Mouse (Mus musculus) layer of hippocampus, adult 18-20 months (tissue): Measurements from ENCODE around the gene Gstm3. TPM values are rescaled to one million over a fixed set of nuclear protein-coding genes. Genes with fewer than 3 reads are reported as not detected.
A peak's percentile ranks its signal among the peaks of the same experiment; 100 is the strongest.
"Not testable (repeated sequence)": the region's sequence is repeated elsewhere in the genome, so short reads cannot be mapped to it uniquely, and the experiment has no call there.

Source experiments
- DNase-seq, 2 experiments: peaks; one replicate each; pipeline ENCODE4 v3.0.0; 2022; ENCODE audit warnings: low spot score in 2 of 2
- total RNA-seq, 2 experiments: library from RNA; stranded (reverse); gene quantifications; 2 replicates each; pipeline ENCODE4 v1.2.3; 2021

Gstm3 gene
- total RNA-seq, 2 experiments from 2014 or later: not detected

DNA sequence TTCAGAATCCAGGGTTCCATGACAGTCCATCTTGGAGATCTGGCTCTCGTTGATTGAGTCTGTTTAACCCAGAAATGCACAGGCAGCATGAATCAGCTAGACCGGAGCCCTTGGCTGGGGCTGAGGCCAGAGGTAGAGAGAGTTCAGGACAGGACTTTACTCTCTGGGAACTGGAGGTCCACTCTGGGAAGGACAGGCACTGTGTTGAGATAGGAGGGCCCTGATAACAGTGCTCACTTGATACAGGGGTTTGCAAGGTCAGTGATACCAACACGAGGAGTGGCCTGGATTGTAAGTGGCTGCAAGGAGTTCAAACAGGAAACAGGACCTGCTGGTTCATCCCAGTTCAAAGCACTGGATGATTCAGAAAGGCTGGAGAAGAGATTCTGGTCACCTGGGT lies 8.6 kb upstream of the Gstm3 start:
- no peak for DNase-seq

DNA sequence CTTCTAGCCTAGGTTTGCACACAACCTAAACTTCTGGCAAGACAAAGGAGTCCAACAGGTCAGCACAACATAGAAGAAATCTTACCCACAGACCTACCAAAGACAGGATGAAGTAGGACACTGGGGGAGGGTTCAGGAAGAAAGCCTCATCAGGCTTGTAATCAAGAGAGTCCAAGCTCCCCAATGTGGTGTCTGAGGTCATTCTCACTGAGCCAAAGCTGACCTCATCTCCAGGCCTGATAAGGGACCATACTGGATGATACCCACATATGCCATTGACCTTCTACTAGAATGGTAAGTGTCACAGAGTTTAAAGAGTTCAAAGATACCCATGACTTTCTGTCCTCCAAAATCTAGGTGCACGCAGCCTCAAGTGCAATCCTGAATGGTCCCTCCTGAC lies 5.2 kb upstream of the Gstm3 start:
- DNase-seq: no peak

DNA sequence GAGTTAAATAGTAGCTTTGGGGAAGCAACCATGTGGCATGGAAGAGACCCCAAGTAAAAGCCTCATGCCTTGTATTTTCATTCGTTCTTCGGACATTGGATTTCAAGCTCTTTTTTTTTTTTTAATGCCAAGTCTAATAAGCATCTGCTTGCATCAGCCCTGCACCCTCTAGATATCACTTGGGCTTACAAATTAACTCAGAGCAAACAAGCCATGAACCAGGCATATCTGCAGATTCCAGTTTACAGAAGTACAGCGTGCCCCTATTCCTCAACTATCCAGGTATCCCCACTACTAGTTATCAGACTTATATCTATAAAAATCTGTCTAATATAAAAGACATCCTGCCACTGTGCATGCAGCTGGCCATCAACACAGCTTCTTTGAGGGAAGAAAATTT lies 3.0 kb upstream of the Gstm3 start:
- no peak for DNase-seq

GRCm38 (mm10) chr3:107971101-107971500 lies 2.0 kb upstream of the Gstm3 start:
- DNase-seq: not testable (repeated sequence)

DNA sequence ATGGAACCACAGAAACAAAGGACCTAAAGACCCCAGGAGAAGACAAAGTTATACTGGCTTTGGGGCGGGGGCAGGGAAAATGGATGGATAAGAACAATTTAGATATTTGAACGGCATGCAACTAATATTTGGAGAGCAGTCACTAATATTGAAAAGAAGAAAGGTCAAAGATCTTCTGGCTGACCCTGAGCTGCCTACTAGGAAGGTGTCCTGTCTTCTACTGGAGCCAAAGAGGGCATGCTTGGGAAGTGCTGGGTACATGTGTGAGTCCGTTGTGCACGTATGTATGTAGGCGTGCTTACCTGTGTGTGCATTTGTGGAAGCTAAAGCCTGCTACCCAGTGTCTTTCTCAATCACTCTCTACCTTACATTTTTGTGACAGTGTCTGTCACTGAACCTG lies 2.5 kb downstream of the Gstm3 start:
- no peak for DNase-seq

DNA sequence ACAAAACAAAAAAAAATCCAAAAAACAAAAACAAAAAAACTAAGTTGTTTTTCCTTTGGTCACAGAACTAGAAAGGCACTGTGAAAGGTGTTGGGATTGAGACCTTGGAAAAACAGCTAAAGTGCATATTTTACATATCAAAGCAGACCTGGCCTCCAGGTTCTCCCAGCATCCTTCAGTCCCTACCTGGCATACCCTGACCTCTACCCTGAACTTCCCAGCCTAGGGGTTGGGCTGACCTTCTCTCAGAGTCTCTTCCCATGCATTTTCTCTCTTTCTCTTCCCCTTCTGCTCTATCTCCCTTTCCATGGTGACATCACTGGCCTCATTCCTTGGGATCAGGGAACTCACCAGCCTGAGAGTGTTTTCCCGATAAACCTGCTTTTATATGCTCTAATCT lies 3.5 kb downstream of the Gstm3 start:
- no peak for DNase-seq

DNA sequence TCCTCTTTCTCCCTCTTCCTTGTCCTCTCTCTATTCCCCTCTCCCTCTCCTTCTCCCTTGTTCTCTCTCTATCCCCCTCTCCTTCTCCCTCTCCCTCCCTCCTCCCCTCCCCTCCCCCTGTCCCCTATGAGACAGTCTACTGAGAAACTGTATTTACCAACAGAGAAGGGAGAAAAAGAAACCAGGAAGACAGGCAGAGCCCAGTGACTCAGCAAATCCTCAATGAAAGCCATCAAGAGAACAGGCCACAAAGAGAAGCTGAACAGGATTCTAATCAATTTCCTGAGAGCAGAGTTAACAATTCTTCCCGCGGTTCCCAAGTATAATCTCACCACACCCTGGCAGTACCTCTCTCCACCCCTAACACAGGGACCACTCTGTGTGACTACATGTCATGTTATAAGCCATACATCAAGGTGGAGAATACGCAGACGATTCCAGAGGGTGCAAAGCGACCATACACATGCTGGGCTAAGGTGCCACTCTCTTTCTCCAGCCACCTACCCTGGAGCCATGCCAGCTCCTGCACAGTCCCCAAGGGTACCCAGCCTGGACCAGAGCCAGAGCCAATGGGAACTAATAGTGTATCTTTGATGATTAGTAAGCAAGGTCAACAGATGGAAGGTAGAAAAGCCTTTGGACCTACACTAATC lies 4.3 kb downstream of the Gstm3 start:
- DNase-seq: no peak

GRCm38 (mm10) chr3:107964026-107964425 lies 5.1 kb downstream of the Gstm3 start:
- no peak for DNase-seq

DNA sequence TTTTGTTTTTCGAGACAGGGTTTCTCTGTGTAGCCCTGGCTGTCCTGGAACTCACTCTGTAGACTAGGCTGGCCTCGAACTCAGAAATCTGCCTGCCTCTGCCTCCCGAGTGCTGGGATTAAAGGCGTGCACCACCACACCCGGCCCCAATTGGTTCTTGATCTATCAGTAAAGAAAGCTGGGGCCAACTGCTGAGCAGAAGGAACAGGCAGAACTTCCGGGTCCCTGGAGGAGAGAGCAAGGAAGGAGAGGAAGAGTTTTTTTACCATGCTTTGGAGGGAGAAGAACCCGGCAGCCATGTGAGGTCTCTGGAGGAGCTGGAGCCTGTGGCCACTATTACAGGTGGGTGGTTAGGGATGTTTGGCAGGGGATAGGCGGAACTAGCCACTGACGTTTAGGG lies 13.8 kb downstream of the Gstm3 start:
- DNase-seq: not testable (repeated sequence)

GRCm38 (mm10) chr3:107953906-107954305 lies 15.2 kb downstream of the Gstm3 start:
- no peak for DNase-seq

GRCm38 (mm10) chr3:107953328-107953755 lies 15.7 kb downstream of the Gstm3 start:
- DNase-seq: peak; percentile 44 to 69

- DNase-seq: no peak
Observed at GRCm38 (mm10) chr3:107950531-107950930, 18.6 kb downstream of the Gstm3 start.

DNA sequence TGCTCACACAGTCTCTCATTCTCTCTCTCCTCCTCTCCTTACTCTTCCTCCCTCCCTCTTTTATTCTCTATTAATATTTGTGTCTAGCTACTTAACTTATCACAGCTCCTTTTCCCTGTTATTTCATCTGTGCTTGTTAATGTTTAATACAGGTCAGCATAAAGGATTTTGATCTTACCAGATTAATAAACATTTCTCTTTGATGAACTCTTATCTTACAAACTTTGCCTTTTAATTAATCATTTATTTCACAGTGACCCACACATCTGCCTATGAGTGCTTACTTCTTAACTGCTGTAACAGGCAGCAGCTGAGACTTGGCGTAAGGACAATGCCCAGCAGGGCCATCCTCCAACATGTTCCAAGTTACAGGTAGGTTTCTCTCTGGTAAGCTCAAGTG lies 19.6 kb downstream of the Gstm3 start:
- DNase-seq: not testable (repeated sequence)

GRCm38 (mm10) chr3:107945729-107946128 lies 23.4 kb downstream of the Gstm3 start:
- no peak for DNase-seq

DNA sequence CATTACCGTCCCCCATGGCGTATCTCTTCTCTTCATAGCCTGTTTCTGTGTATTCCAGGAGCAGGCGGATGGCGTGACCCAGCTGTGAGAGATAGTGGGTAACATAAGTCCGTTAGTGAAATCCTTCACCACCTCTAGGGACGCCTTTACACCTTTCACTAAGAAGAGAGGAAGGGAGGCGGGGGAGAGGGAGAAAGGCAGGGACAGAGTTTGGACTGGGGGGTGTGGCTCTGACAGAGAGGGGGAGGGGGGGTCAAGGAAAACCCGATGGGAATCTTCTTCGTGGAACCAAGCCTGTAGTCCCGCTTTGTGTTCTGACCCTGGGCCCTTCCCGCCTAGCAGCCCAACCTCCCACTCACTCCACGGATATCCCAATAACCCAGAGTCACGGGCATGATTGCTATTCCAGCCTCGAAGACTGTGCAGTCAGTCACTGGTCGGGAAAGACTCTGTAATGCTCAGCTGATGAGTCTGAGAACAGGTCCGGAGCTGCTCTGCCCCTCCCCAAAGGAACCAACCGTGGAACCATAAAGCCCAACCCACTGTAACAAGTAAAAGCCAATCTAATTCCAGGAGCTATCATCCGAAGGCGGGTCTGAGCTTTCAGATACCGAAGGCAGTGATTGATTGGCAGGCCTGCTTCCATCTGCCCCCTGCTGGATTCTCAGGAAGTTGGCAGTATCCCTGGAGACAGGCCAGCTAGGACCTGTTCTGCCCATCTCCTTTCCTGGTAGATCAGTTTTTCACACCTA lies 25.7 kb downstream of the Gstm3 start, which contains the start of gene Gstm6:
Gstm6 (minus strand) TSS at position 511 of the 752 bp plus-strand sequence.
- DNase-seq: peak; percentile 57 to 83

DNA sequence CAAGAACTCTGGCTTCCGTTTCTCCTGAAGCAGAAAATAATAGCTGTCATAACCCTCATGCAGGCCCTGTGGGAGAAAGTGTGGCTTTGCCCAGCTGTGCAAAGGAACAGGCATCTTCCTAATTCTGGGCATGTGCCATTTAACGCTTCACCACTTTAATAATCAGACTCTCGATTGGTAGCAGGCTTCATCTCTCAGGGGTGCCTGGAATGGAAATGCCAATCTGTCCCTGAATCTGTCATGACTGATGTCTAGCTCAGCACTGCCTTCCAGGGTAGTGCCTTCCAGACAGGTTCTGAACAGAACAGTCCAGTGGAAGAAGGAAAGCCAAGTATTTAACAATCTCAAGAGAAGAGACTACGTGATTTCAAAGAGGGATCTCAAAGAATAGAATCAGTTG lies 27.8 kb downstream of the Gstm3 start:
- peak in 1 of 2 experiments; percentile 59 for DNase-seq

GRCm38 (mm10) chr3:107940524-107940923 lies 28.6 kb downstream of the Gstm3 start:
- DNase-seq: no peak

DNA sequence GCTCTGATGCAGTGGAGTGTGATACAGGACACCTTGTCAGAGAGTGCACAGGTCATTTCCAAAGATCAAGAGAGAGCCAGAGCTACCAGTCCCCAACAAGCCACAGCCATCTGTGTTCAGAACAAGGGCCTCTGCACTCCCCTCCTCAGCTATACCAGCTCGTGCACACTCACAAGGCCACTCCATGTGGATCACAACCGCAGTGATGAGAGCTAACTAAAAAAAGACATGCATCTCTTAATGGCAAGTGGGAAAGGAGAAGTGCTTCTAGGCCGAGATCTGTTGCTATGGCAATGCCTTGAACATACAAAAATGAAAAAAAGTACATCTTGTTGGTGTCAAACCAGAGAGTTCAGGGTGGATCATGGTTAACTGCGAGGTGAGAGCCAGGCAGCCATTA lies 29.3 kb downstream of the Gstm3 start:
- peak in 1 of 2 experiments; percentile 54 for DNase-seq

DNA sequence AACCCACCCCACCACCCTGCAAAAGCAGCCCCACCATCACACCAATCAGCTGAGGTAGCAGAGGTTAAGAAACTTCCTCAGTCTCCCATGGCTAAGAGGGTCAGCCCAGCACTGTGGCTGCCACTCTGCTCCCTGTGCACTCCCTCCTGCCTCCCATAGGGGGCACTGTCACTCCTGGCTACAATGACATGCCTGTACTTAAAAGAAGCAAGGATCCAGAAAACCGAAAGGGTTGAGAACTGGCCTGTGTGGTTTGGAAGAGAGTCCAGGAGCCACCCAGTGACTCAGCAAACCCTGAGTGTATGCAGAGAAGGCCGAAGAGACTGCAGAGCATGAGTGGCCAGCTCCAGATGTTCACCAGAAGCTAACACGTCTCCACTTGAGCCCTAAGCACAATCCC lies 29.7 kb downstream of the Gstm3 start:
- DNase-seq: peak in 1 of 2 experiments; percentile 71

GRCm38 (mm10) chr3:107935888-107936287 lies 33.2 kb downstream of the Gstm3 start:
- no peak for DNase-seq

GRCm38 (mm10) chr3:107935268-107935667 lies 33.8 kb downstream of the Gstm3 start:
- DNase-seq: no peak

- DNase-seq: no peak
Observed at GRCm38 (mm10) chr3:107932128-107932527, 37.0 kb downstream of the Gstm3 start.

DNA sequence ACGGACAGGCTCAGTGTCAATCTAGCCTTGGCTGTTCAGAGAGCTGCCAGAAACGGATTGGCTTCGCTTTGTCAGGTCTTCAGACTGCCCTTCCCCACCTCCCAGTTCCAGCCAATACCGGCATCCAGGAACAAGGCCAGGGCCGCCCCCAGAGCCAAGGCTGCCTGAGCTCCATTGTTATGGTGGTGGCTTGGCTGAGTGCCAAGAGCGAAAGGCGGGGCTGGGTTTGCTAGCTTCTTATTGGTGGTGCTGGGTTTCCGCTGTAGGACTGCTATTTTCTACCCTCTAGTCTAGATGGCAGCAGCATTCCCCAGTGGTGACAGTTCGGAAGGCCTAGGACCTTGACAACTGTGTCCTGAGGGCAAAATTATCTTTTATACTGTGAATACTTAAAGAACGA lies 37.4 kb downstream of the Gstm3 start, which contains the start of gene Gstm7:
Gstm7 (minus strand) TSS at position 148 of the 400 bp plus-strand sequence.
- DNase-seq: peak; percentile 98 to 99
